In genomic region chr17:53689946-53690345, GRCm38 (mm10) we compare ENCODE assay signal across 7 mouse cellular contexts. TPM values are rescaled to one million over a fixed set of nuclear protein-coding genes. Genes with fewer than 3 reads are reported as not detected.
DNase-seq lines count a peak whose midpoint lies in the region; ATAC-seq lines count a peak whose summit lies in the region.

No protein-coding gene starts in this region.

- 21% methylated on average over 7 of the region's 7 CpGs for WGBS in neural tube, embryonic 11.5 days
- 25% methylated on average over 7 of the region's 7 CpGs for WGBS in limb, embryonic 15.5 days
- WGBS in neural tube, embryonic 15.5 days, result 8% methylated on average over 7 of the region's 7 CpGs

- H3K27me3 ChIP-seq in neural tube, embryonic 11.5 days (ENCODE audit: control insufficient read depth, insufficient read depth, low read length), result no peaks in the 10 kb centered on the region
- no peaks in the 10 kb centered on the region for H3K27me3 ChIP-seq in limb, embryonic 15.5 days
- no peaks in the 10 kb centered on the region for H3K27me3 ChIP-seq in neural tube, embryonic 15.5 days (replicated peaks)

- peak overlapping the region; percentile 41 for H3K4me3 ChIP-seq in neural tube, embryonic 11.5 days (ENCODE audit: low read depth, low read length)
- peak overlapping the region; percentile 64 for H3K4me3 ChIP-seq in limb, embryonic 15.5 days
- peak overlapping the region; percentile 55 for H3K4me3 ChIP-seq in neural tube, embryonic 15.5 days (replicated peaks)

- no peak for DNase-seq in neural tube, embryonic 11.5 days (ENCODE audit: low spot score)
- no peak for DNase-seq in neural tube, embryonic 10.5 days (ENCODE audit: extremely low spot score, low spot score)
- DNase-seq in fibroblast of lung, adult 2 months (ENCODE audit: low read depth), result peak; percentile 3
- DNase-seq in T-cell, adult 2 months (ENCODE audit: low spot score), result no peak
- no peak for DNase-seq in embryo, embryonic 10 days (ENCODE audit: low spot score)

- H3K4me1 ChIP-seq in neural tube, embryonic 11.5 days (ENCODE audit: control insufficient read depth, insufficient read depth, low read length), result no peaks in the 10 kb centered on the region
- peaks cover 4% of the 10 kb centered on the region; the same call in 1 of the 2 replicates for H3K4me1 ChIP-seq in limb, embryonic 15.5 days
- H3K4me1 ChIP-seq in neural tube, embryonic 15.5 days, result peaks cover 11% of the 10 kb centered on the region

- H3K9ac ChIP-seq in neural tube, embryonic 11.5 days (ENCODE audit: low read length), result peak overlapping the region; percentile 87
- peak overlapping the region; percentile 37 for H3K9ac ChIP-seq in limb, embryonic 15.5 days
- peak overlapping the region; percentile 69 for H3K9ac ChIP-seq in neural tube, embryonic 15.5 days (replicated peaks)

- no peaks in the 10 kb centered on the region for H3K36me3 ChIP-seq in neural tube, embryonic 11.5 days (ENCODE audit: control insufficient read depth, insufficient read depth, low read length)
- peaks cover 4% of the 10 kb centered on the region; the same call in 1 of the 2 replicates for H3K36me3 ChIP-seq in limb, embryonic 15.5 days
- H3K36me3 ChIP-seq in neural tube, embryonic 15.5 days, result no peaks in the 10 kb centered on the region

- no peaks in the 10 kb centered on the region for H3K9me3 ChIP-seq in neural tube, embryonic 11.5 days (ENCODE audit: control insufficient read depth, low read length)
- no peaks in the 10 kb centered on the region for H3K9me3 ChIP-seq in limb, embryonic 15.5 days
- no peaks in the 10 kb centered on the region for H3K9me3 ChIP-seq in neural tube, embryonic 15.5 days (replicated peaks)

- H3K27ac ChIP-seq in neural tube, embryonic 11.5 days (ENCODE audit: low read depth, low read length), result peak overlapping the region; percentile 95
- peak overlapping the region; percentile 97 for H3K27ac ChIP-seq in limb, embryonic 15.5 days
- peak overlapping the region; percentile 97 for H3K27ac ChIP-seq in neural tube, embryonic 15.5 days (replicated peaks)

- ATAC-seq in neural tube, embryonic 11.5 days (ENCODE audit: insufficient read depth, low FRiP score, low TSS enrichment), result peak; percentile 11; the same call in 1 of the 2 replicates
- ATAC-seq in limb, embryonic 15.5 days (ENCODE audit: insufficient number of reproducible peaks, low FRiP score, low TSS enrichment, low read depth), result no peak
- peak; percentile 28 for ATAC-seq in neural tube, embryonic 15.5 days (ENCODE audit: low FRiP score)

- peak overlapping the region; percentile 59 for H3K4me2 ChIP-seq in neural tube, embryonic 11.5 days (ENCODE audit: low read depth)
- peak overlapping the region; percentile 59 for H3K4me2 ChIP-seq in limb, embryonic 15.5 days
- H3K4me2 ChIP-seq in neural tube, embryonic 15.5 days, result peak overlapping the region; percentile 64

RNA-seq across cellular contexts. Expression of gene Sgo1, which starts 0.8 kb away (rescaled TPM):
- 43.9 and 44.1 TPM in 2 replicates for polyA plus RNA-seq in neural tube, embryonic 11.5 days (2014; fragmentation: Nextera tagmentation; extraction: Ambion mirVana)
- 26.5 and 28.2 TPM in 2 replicates for polyA plus RNA-seq in limb, embryonic 15.5 days (2015; fragmentation: Nextera tagmentation; extraction: Ambion mirVana)
- 4.0 and 12.0 TPM in 2 replicates for polyA plus RNA-seq in neural tube, embryonic 15.5 days (2015; fragmentation: Nextera tagmentation; extraction: Ambion mirVana)

Comparison
In these comparisons a context has a peak if more than half of its experiments do, and no peak if none do; other contexts are left out.
1. H3K9ac ChIP-seq: peak in every context shown above with its lines; median percentile 87 in neural tube, embryonic 11.5 days; 69 in neural tube, embryonic 15.5 days; 37 in limb, embryonic 15.5 days.